Mouse (Mus musculus) heart, postnatal 0 days (tissue): ENCODE measurements around the gene Tmem110. TPM values are rescaled to one million over a fixed set of nuclear protein-coding genes. Genes with fewer than 3 reads are reported as not detected.

Experiments
- ATAC-seq: fragments of 200-750 bp; cut with Nextera tagmentation; 2 replicates; pipeline ENCODE4 v1.8.0; 2017; ENCODE audit warnings: low read depth, moderate number of reproducible peaks, moderate library complexity; ENCODE audit not compliant: insufficient read depth
- DNase-seq: peaks from one replicate; pipeline ENCODE4 v3.0.0-alpha.2; 2016; ENCODE audit warnings: low spot score
- H3K27ac ChIP-seq: fragments of 300-500 bp; sonication (generic); 2 replicates; pipeline ENCODE4 v1.5.1; 2014; ENCODE audit warnings: low read depth, mild to moderate bottlenecking
- H3K27me3 ChIP-seq: fragments of 300-500 bp; sonication (generic); 2 replicates; pipeline ENCODE4 v1.6.1; 2014; ENCODE audit warnings: low read length, mixed read lengths; ENCODE audit not compliant: control insufficient read depth, insufficient read depth
- H3K36me3 ChIP-seq: fragments of 300-500 bp; sonication (generic); replicated peaks from 2 replicates; pipeline ENCODE4 v1.6.1; 2014; ENCODE audit warnings: low read length, mixed read lengths; ENCODE audit not compliant: control insufficient read depth, insufficient read depth
- H3K4me1 ChIP-seq: fragments of 300-500 bp; sonication (generic); 2 replicates; pipeline ENCODE4 v1.6.1; 2014; ENCODE audit warnings: antibody characterized with exemption; ENCODE audit not compliant: control insufficient read depth, insufficient read depth
- H3K4me2 ChIP-seq: fragments of 300-500 bp; sonication (generic); 2 replicates; pipeline ENCODE4 v1.6.1; 2014; ENCODE audit warnings: low read depth, mild to moderate bottlenecking, low read length, moderate library complexity
- H3K4me3 ChIP-seq: fragments of 300-500 bp; sonication (generic); 2 replicates; pipeline ENCODE4 v1.5.1; 2014; ENCODE audit warnings: low read depth, low read length
- H3K9ac ChIP-seq: fragments of 300-500 bp; sonication (generic); replicated peaks from 2 replicates; pipeline ENCODE4 v1.6.1; 2014; ENCODE audit warnings: low read depth, low read length, mixed read lengths
- H3K9me3 ChIP-seq: fragments of 300-500 bp; sonication (generic); replicated peaks from 2 replicates; pipeline ENCODE4 v1.6.1; 2016; ENCODE audit warnings: low read length; ENCODE audit not compliant: control insufficient read depth
- CTCF ChIP-seq: IDR thresholded peaks from 2 replicates; pipeline ENCODE4 v1.5.1; 2016; ENCODE audit warnings: antibody characterized with exemption, control low read depth, low read depth
- EP300 ChIP-seq: IDR thresholded peaks from 2 replicates; pipeline ENCODE4 v1.6.1; 2016; ENCODE audit warnings: antibody characterized with exemption, low read depth
- WGBS: fragments of 180-500 bp; shearing (Covaris S2); extraction: QIAGEN DNeasy Blood & Tissue Kit; methylation state at CpG from one replicate; pipeline ENCODE4 v1.1.7; 2014; 5-methylcytosine and 5-hydroxymethylcytosine counted together
- polyA plus RNA-seq: library from polyadenylated mRNA; unstranded; fragments of >200 nt; fragmentation: Nextera tagmentation; extraction: Ambion mirVana; gene quantifications from 2 replicates; pipeline ENCODE4 v1.2.1, GENCODE M21; 2015
- total RNA-seq: library from RNA; depleted of rRNA; stranded (reverse); fragments of >200 nt; gene quantifications from 2 replicates; pipeline ENCODE4 v1.2.3, GENCODE M21; 2014; ENCODE audit warnings: low replicate concordance

Gene Tmem110
- total and polyA plus RNA-seq, 2 experiments from 2014 or later = 4.7 to 9.9 TPM

DNA sequence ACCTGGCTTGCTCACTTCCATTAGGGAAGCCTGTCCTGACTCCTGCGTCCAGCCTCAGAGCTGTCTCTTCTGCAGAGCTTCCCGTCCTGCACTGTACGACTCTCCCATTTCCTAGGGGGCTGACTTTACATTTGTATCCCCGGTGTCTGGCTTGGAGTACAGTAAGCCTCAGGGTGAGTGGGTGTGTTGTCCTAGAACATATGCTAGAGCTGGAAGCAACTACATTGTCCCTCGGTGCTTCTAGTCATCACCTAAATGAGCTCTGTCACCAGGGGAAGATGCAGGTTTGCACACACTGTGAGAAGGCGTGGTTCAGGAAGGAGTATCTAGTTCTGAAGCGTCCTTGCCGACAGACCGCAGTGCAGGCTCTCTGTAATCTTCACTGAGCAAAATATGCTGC lies 37.0 kb downstream of the Tmem110 start:
- Histone ChIP-seq H3K27ac (no peak overlapping the region), H3K36me3 (peaks cover 8% of the 10 kb centered on the region; the same call in 1 of the 2 replicates), H3K4me2 (no peak overlapping the region), H3K9ac (no peak overlapping the region), H3K9me3 (no peaks in the 10 kb centered on the region), H3K27me3 (no peaks in the 10 kb centered on the region), H3K4me3 (no peak overlapping the region), H3K4me1 (no peaks in the 10 kb centered on the region)
- no peak for TF ChIP-seq EP300
- TF ChIP-seq CTCF = no peak
- no peak for ATAC-seq
- 76% methylated on average over 9 of the region's 9 CpGs for WGBS
- no peak for DNase-seq

- DNase-seq = no peak
- Histone ChIP-seq H3K36me3 (peaks cover 8% of the 10 kb centered on the region; the same call in 1 of the 2 replicates), H3K9me3 (no peaks in the 10 kb centered on the region), H3K4me1 (peaks cover 10% of the 10 kb centered on the region), H3K27me3 (no peaks in the 10 kb centered on the region), H3K9ac (no peak overlapping the region), H3K4me3 (no peak overlapping the region), H3K27ac (no peak overlapping the region), H3K4me2 (no peak overlapping the region)
- TF ChIP-seq CTCF = peak; percentile 60
- TF ChIP-seq EP300 = no peak
- ATAC-seq = no peak
- 65% methylated on average over 3 of the region's 3 CpGs for WGBS
These were observed 39.9 kb downstream of the Tmem110 start for GRCm38 (mm10) chr14:30865311-30865710.

DNA sequence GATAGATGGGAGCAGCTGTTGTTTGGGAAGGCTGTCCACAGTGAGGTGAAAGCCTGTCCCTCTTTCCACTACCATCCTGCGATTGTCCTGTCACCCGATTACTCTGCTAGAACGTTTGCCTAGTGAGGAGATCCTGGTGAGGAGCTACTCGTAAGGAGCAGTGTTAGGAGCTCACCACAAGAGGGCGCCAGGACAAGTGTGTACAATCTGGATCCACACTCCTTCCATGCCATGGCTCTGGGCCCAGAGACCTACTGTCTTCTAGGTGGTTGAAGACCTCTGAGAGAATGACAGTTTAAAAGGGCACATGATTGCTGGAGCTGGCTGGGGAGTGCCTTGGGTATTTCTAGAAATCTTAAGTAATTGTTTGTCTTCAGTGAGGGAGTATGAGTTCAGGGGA lies 41.7 kb downstream of the Tmem110 start:
- Histone ChIP-seq H3K36me3 (peaks cover 8% of the 10 kb centered on the region; the same call in 1 of the 2 replicates), H3K4me3 (no peak overlapping the region), H3K27ac (no peak overlapping the region), H3K4me2 (no peak overlapping the region), H3K9ac (no peak overlapping the region), H3K9me3 (no peaks in the 10 kb centered on the region), H3K27me3 (no peaks in the 10 kb centered on the region), H3K4me1 (peaks cover 13% of the 10 kb centered on the region)
- ATAC-seq (no peak), DNase-seq (peak; percentile 54)
- 22% methylated on average over 5 of the region's 5 CpGs for WGBS
- peak; percentile 91 for TF ChIP-seq CTCF
- TF ChIP-seq EP300 = no peak

GRCm38 (mm10) chr14:30868826-30869225 lies 43.4 kb downstream of the Tmem110 start:
- WGBS = 72% methylated on average over 10 of the region's 10 CpGs
- no peak for ATAC-seq
- H3K4me1 ChIP-seq = peaks cover 13% of the 10 kb centered on the region
- no peak overlapping the region for H3K4me2 ChIP-seq
- peak overlapping the region; percentile 81 for H3K27ac ChIP-seq
- peaks cover 17% of the 10 kb centered on the region for H3K36me3 ChIP-seq
- no peak overlapping the region for H3K4me3 ChIP-seq
- TF ChIP-seq EP300 (no peak), CTCF (no peak)
- no peaks in the 10 kb centered on the region for H3K27me3 ChIP-seq
- no peak for DNase-seq
- no peak overlapping the region for H3K9ac ChIP-seq
- H3K9me3 ChIP-seq = no peaks in the 10 kb centered on the region

- H3K4me3 ChIP-seq = no peak overlapping the region
- ATAC-seq = peak; percentile 25; the same call in 1 of the 2 replicates
- TF ChIP-seq CTCF = no peak
- TF ChIP-seq EP300 = no peak
These were observed 44.0 kb downstream of the Tmem110 start for GRCm38 (mm10) chr14:30869391-30869801.

More at GRCm38 (mm10) chr14:30869391-30869801, 44.0 kb downstream of the Tmem110 start:
- H3K9me3 ChIP-seq = no peaks in the 10 kb centered on the region
- WGBS = 66% methylated on average over 8 of the region's 8 CpGs
- peaks cover 13% of the 10 kb centered on the region for H3K4me1 ChIP-seq
- H3K27me3 ChIP-seq = no peaks in the 10 kb centered on the region
- H3K9ac ChIP-seq = 0 out of 2 replicates have a peak overlapping the region, but pooled peaks have one; percentile 12
- H3K4me2 ChIP-seq = no peak overlapping the region
- DNase-seq = no peak
- peaks cover 19% of the 10 kb centered on the region for H3K36me3 ChIP-seq
- peak overlapping the region; percentile 81 for H3K27ac ChIP-seq
